Mouse (Mus musculus) regulatory T cell (primary cell): ENCODE results near the gene Rcor2.

ENCODE experiments used
- in situ Hi-C: fragments of 300-600 bp; cut with MboI, MseI; formaldehyde crosslinking; loops from one replicate; pipeline ENCODE4 v1.15.1; 2025; ENCODE audit warnings: high pct_unique_total_duplicates

Rcor2 gene

DNA sequence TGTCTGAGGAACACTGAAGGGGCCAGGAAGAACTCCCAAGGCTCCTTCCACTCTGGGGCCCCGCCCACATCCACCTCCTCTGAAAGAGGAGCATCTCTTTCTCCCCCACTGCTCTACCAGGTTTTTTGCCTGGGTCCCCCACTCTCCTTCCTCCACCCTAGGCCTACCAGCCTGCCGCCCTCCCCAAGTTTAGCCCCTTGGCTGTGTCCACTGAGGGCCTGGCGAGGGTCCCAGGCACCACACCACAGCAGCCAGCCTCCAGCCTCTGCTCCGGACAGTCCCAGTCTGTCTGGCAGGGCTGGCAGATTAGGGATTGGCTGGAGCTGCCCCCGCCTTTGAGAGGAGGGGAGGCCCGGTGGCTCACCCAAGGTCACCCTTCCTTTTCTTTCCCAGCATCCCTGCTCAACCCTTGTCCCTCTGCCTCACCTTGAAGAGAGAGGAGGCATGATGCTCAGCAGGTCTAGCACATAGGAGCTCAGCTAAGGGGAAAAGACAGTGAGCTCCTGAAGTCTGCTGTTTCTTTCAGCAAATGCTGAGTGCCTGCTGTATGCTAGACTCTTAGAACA is 2.3 kb upstream of the Rcor2 start:
- in situ Hi-C loops: no loop called here

DNA sequence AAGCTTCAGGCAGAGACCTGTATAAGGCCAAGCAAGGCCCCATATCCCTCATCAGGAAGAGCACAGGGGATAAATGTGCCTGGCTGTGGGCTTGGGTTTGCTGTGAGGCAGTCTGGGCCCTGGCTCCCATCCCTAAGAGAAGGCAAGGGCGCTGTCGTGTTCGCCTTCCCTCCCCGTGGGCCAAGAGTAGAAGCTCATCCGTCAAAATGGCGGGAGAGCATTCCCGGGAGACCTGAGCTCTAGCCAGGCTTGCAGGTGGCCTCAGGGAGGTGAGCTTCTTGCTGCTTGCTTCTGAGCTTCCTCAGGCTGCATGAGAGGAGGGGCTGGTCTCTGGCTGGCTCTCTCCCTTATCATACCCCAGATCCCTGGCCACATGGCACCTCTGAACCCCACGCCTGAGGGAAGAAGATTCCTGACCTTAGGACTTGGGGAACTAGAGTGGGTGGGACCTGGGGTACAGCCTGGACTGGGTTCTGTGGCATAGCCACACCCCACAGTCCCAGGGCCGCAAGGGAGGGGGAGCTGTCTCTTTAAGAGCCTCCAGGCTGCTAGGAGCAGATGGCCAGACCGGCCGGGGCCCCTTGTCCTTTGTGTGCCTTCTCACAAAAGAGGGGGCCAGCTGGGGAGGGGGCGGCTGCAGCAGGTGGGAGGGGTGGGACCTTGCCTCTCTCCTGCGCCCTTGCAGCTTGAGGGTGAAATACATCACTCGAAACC is 1.5 kb upstream of the Rcor2 start:
- in situ Hi-C loops: no loop called here

GRCm38 (mm10) chr19:7266421-7266831 is 699 bp upstream of the Rcor2 start:
- in situ Hi-C loops: no loop called here

- in situ Hi-C loops: no loop called here
Observed at GRCm38 (mm10) chr19:7267781-7268721, 926 bp downstream of the Rcor2 start.

GRCm38 (mm10) chr19:7268722-7269090 is 1.6 kb downstream of the Rcor2 start:
- in situ Hi-C loops: no loop called here

DNA sequence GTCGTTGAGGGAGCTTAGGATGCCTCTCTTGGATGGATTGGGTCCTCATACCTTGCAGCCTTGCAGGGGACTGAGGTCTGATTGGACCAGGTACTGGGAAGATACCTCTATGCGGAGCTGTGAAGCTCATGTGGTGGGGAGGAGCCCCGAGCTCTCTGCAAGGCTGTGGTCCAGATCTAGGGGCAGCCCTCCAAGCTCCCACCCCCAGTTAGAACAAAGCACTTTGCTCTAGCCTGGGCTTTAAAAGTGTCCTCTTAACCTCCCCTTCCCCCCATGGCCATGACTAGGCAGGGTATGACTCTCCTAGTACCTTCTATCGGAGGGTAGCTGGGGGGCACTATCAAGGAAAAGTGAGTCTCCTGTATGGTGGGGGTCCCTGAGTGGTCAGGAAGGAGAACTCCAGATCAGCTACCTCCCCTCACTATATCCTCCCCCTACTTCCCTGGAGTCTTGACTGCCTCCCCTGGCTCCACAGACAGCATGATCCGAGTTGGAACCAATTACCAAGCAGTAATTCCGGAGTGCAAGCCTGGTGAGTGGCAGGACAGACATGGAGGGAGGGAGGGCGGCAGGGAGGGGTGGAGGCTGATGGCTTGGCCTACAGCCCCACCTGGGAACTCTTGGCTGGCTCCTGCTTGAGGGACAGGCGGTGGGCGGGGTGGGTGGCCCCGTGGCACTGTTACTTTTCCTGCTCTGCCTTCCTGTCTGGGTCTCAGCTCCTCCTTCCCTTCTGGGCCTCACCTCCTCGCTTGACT is 2.3 kb downstream of the Rcor2 start:
- in situ Hi-C loops: loop anchor here (5.0 to 10.0 kb wide), 2 partner anchors 78 to 135 kb away; no protein-coding TSS in a partner anchor

DNA sequence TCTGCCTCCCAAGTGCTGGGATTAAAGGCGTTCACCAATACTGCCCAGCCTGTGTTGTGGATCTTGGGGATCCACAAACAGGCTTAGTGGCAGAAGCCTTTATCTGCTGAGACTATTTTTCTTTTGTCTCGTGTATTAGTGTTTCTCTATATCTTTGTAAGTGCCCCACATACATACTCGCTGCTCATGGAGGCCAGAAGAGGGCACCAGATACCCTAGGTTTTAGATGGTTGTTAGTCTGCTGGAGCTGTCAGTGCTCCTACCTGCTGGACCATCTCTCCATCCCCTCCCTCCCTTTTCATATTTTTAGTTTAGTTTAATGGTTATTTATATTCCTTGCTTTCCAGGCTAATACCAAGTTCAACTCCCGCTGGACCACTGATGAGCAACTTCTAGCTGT is 6.4 kb downstream of the Rcor2 start:
- in situ Hi-C loops: loop anchor here (5.0 to 10.0 kb wide), 2 partner anchors 74 to 131 kb away; no protein-coding TSS in a partner anchor

DNA sequence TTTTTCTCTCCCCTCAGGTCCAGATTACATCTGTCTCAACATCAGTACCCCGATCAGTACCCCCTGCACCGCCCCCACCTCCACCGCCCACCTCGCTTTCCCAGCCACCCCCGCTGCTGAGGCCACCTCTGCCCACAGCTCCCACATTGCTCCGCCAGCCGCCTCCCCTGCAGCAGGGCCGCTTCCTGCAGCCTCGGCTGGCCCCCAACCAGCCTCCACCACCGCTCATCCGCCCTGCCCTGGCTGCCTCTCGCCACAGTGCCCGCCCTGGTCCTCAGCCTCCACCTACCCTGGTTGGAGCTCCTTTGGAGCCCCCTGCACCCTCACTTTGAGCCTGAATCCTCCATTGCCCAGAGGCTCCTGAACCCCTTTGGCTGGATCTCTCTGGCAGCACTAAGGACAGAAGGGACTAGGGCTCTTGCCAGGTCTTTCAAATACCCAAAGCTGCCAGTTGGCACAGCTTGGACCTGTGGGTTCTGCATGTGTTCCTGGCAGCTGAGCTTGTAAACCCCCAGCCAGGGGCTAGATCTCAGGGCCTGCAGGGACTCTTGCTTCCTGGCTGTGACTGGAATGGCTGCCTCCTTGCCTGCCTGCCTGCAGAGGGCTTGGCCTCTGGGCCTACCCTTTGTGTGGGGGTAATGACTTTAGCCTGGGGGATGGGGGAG is 7.3 kb downstream of the Rcor2 start:
- in situ Hi-C loops: loop anchor here (5.0 to 10.0 kb wide), 2 partner anchors 73 to 130 kb away; no protein-coding TSS in a partner anchor

- in situ Hi-C loops: loop anchor here (10.0 kb wide), 1 partner anchor 130 kb away; no protein-coding TSS in a partner anchor
Observed at GRCm38 (mm10) chr19:7275131-7275789, 8.1 kb downstream of the Rcor2 start.

GRCm38 (mm10) chr19:7276053-7276659 is 9.0 kb downstream of the Rcor2 start:
- in situ Hi-C loops: loop anchor here (10.0 kb wide), 1 partner anchor 129 kb away; no protein-coding TSS in a partner anchor

- in situ Hi-C loops: loop anchor here (10.0 kb wide), 1 partner anchor 128 kb away; no protein-coding TSS in a partner anchor
Observed at GRCm38 (mm10) chr19:7276796-7277195, 9.7 kb downstream of the Rcor2 start.

DNA sequence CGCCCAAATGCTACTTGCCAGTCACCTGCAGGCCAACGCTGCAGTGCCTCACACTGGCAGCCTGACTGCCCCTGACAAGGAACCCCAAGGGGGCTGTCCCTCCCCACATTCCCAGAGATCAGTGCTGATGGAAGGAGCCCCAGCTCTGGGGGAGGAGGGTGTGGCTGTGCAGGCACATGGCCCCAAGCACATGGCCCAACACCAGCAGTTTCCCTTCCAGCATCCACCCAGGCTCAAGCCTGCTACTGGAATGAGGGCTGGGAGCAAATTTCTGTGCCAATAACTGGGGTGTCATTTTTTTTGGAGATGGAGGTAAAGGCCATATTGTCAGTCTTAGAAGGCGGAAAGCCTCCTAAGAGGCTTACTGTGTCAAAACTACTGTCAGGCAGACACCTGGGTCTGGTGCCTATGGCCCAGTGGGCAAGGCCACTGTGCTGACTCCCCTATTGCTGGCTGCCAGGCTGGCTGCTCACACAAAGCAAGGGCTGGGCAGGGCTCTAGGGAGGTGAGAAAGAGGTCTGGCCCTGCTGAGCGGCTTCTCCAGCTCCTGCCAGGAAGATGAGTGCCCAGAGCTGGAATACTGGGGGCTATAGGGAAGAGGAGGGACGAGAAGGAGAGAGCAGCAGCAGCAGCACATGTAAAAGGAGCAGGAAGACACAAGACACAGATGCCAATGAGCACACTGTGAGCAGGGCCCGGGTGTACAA is 11.2 kb downstream of the Rcor2 start:
- in situ Hi-C loops: loop anchor here (10.0 kb wide), 1 partner anchor 126 kb away; no protein-coding TSS in a partner anchor

- in situ Hi-C loops: loop anchor here (10.0 kb wide), 1 partner anchor 126 kb away; no protein-coding TSS in a partner anchor
Observed at GRCm38 (mm10) chr19:7279114-7279513, 12.0 kb downstream of the Rcor2 start.

DNA sequence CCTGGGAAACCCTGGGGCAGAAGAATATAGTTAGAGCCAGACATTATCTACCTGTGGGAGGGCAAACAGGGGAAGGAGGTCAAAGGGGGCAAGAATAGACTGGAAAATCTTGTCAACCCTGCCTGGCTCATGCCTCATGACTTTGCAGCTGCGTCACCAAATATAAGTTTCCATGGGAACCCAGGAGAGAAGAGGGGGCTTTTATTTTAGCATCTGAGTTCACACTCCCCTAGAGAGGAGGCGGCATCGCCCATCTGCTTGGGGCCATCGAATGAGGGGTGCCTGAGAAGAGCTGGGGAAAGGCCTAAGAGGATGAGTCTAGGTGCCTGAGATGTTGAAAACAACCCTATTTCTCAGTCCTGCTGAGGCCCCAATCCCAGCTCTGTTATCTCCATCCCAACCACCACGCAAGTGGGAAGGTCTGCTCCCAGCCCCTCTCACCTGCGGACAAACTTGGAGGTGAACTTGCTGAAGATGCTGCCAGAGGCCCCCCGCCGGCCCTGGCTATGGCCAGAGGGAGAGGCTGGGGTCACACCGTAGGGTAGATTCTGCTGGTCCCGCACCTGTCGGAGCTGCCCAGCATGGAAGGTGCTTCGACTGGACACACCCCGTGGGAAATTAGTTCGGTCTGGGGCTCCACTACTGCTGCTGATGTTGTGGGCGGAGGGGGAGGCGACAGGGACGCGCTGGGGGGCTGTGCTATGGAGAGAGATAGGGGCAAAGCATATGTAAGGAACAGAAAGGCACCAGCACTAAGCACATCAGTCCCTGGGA is 13.6 kb downstream of the Rcor2 start:
- in situ Hi-C loops: no loop called here

GRCm38 (mm10) chr19:7286563-7287315 is 19.6 kb downstream of the Rcor2 start:
- in situ Hi-C loops: loop anchor here (5.0 kb wide), 1 partner anchor 46 kb away; no protein-coding TSS in a partner anchor

GRCm38 (mm10) chr19:7288288-7288687 is 21.2 kb downstream of the Rcor2 start:
- in situ Hi-C loops: loop anchor here (5.0 kb wide), 1 partner anchor 44 kb away; no protein-coding TSS in a partner anchor

DNA sequence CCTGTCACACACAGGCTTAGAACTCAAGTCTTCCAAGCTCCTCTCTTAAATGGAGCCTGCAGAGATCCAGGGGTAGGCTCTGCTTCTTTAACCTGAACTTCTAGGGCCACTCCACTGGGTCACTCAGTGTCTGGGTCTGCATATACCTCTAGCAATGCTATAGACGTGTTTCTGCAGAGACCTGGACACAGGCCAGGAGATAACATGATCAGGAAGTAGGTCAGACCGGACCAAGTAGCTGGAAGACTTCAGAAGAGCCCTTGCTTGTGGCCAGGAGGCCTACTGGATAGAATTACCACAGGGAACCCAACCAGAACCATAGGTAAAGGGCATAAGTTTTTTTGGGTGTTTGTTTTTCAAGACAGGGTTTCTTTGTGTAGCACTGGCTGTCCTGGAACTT is 22.6 kb downstream of the Rcor2 start:
- in situ Hi-C loops: loop anchor here (5.0 kb wide), 1 partner anchor 43 kb away; no protein-coding TSS in a partner anchor
